30 mouse cellular contexts compared by ENCODE assay signal in the genomic region with DNA sequence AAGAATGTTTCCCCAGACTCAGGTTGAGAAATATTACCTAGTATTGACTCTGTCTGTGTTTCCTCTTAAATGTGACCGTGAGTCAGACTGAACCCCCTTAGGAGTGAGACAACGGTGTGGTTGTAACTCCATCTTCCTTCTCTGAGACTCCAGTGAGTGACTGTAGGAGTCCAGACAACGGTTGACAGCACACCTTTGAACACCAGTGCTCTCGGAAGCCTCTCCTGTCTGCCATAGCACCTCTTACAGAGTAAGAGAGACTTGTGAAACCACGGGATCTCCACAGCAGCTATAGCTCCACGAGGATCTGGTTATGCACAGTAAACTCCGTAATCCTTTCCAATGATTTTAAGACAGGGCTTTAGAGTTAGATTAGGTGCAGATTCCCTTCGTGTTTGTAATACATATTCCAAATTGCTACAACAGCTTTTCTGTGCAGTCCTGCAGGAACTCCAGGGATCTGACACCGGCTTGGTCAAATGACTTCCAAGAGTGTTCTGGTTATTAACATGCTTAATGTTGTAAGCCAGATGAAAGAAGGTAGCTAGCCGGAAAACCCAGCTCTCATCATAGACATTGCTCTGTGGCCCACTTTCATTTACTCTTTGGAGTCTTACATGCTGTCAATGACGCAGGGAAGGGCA.
"Had no signal": no experiment of that assay in that cellular context is flagged by ENCODE, and none has a peak within 500 bp of the region (broad histone marks: within the 10 kb centered on the region; RNA-seq: fewer than 3 reads in every experiment).

No protein-coding gene starts in this region.

- DNase-seq: left cerebral cortex, postnatal 4 days; liver; liver, embryonic 13.5 days; liver, postnatal 0 days; lung, adult 18-20 months; lung, adult 2 months; lung, embryonic 14.5 days; lung, postnatal 10 days; lung, postnatal 14 days; lung, postnatal 36 days; lung, postnatal 4 days; midbrain, embryonic 14.5 days had no signal

- H3K4me2 ChIP-seq: limb, embryonic 12.5 days; limb, embryonic 13.5 days; limb, embryonic 15.5 days; liver, embryonic 11.5 days; liver, embryonic 12.5 days; liver, embryonic 13.5 days; liver, embryonic 15.5 days; lung, embryonic 14.5 days; lung, embryonic 15.5 days; midbrain, embryonic 12.5 days; midbrain, embryonic 13.5 days; midbrain, embryonic 15.5 days had no signal

- H3K27me3 ChIP-seq: limb, embryonic 12.5 days; limb, embryonic 13.5 days; limb, embryonic 15.5 days; liver, embryonic 12.5 days; liver, embryonic 13.5 days; liver, embryonic 15.5 days; lung, embryonic 15.5 days; megakaryocyte, embryonic 14.5 days; midbrain, embryonic 12.5 days; midbrain, embryonic 13.5 days; midbrain, embryonic 15.5 days had no signal

- H3K4me1 ChIP-seq: limb, embryonic 15.5 days; liver, embryonic 12.5 days; liver, embryonic 13.5 days; liver, embryonic 15.5 days; lung, embryonic 15.5 days; megakaryocyte, embryonic 14.5 days; midbrain, embryonic 12.5 days; midbrain, embryonic 13.5 days; midbrain, embryonic 15.5 days had no signal

- H3K9me3 ChIP-seq: limb, embryonic 10.5 days; limb, embryonic 12.5 days; limb, embryonic 13.5 days; limb, embryonic 15.5 days; liver, embryonic 12.5 days; liver, embryonic 13.5 days; liver, embryonic 15.5 days; lung, embryonic 15.5 days; midbrain, embryonic 10.5 days; midbrain, embryonic 12.5 days; midbrain, embryonic 15.5 days had no signal

- H3K27ac ChIP-seq: left cerebral cortex, adult 2 months; limb, embryonic 10.5 days; limb, embryonic 12.5 days; limb, embryonic 13.5 days; limb, embryonic 15.5 days; liver, embryonic 12.5 days; liver, embryonic 13.5 days; liver, embryonic 14.5 days; liver, embryonic 15.5 days; lung, embryonic 15.5 days; macrophage; midbrain, embryonic 10.5 days; midbrain, embryonic 12.5 days; midbrain, embryonic 13.5 days; midbrain, embryonic 15.5 days had no signal

- H3K9ac ChIP-seq: limb, embryonic 12.5 days; limb, embryonic 13.5 days; limb, embryonic 15.5 days; liver, embryonic 12.5 days; liver, embryonic 13.5 days; liver, embryonic 14.5 days; liver, embryonic 15.5 days; liver, postnatal 0 days; lung, embryonic 14.5 days; lung, embryonic 15.5 days; midbrain, embryonic 12.5 days; midbrain, embryonic 13.5 days; midbrain, embryonic 15.5 days had no signal

- ATAC-seq: liver, embryonic 12.5 days; liver, postnatal 0 days; lung, postnatal 0 days; midbrain, embryonic 13.5 days; midbrain, embryonic 15.5 days had no signal

- H3K4me3 ChIP-seq: left cerebral cortex, adult 2 months; limb, embryonic 10.5 days; limb, embryonic 12.5 days; limb, embryonic 13.5 days; limb, embryonic 15.5 days; liver, embryonic 12.5 days; liver, embryonic 13.5 days; liver, embryonic 15.5 days; lung, embryonic 15.5 days; megakaryocyte, embryonic 14.5 days; midbrain, embryonic 10.5 days; midbrain, embryonic 12.5 days; midbrain, embryonic 13.5 days; midbrain, embryonic 15.5 days; myocyte had no signal

- H3K36me3 ChIP-seq: limb, embryonic 10.5 days; limb, embryonic 12.5 days; limb, embryonic 13.5 days; limb, embryonic 15.5 days; liver, embryonic 12.5 days; liver, embryonic 13.5 days; liver, embryonic 15.5 days; lung, embryonic 15.5 days; midbrain, embryonic 10.5 days; midbrain, embryonic 12.5 days; midbrain, embryonic 13.5 days; midbrain, embryonic 15.5 days had no signal
